Mouse (Mus musculus): Measurements from ENCODE around the gene Wdr13. TPM values are rescaled to one million over a fixed set of nuclear protein-coding genes. Genes with fewer than 3 reads are reported as not detected.

The Wdr13 gene
- polyA plus RNA-seq, 1 experiment from 2014 or later, result 30.7 TPM

- no peak for ATAC-seq (ENCODE audit: insufficient number of reproducible peaks, low FRiP score, low TSS enrichment, low read depth)
- H3K4me2 ChIP-seq (replicated peaks), result peak overlapping the region; percentile 56
- H3K27ac ChIP-seq (replicated peaks), result no peak overlapping the region
- peaks cover 12% of the 10 kb centered on the region; the same call in 1 of the 2 replicates for H3K36me3 ChIP-seq
- 65% methylated on average over 7 of the region's 7 CpGs for WGBS
- H3K9me3 ChIP-seq (replicated peaks), result no peaks in the 10 kb centered on the region
- H3K4me1 ChIP-seq, result peaks cover 8% of the 10 kb centered on the region
- H3K27me3 ChIP-seq, result no peaks in the 10 kb centered on the region
- peak overlapping the region; percentile 64 for H3K4me3 ChIP-seq (replicated peaks)
- no peak overlapping the region for H3K9ac ChIP-seq
These were observed 11.1 kb upstream of the Wdr13 start for GRCm38 (mm10) chrX:8143750-8144149.

GRCm38 (mm10) chrX:8142948-8143347 lies 10.3 kb upstream of the Wdr13 start:
- Histone ChIP-seq H3K27ac (replicated peaks) (no peak overlapping the region), H3K4me2 (replicated peaks) (no peak overlapping the region), H3K36me3 (peaks cover 12% of the 10 kb centered on the region; the same call in 1 of the 2 replicates), H3K27me3 (no peaks in the 10 kb centered on the region), H3K4me1 (peaks cover 8% of the 10 kb centered on the region), H3K9ac (no peak overlapping the region), H3K4me3 (replicated peaks) (no peak overlapping the region), H3K9me3 (replicated peaks) (no peaks in the 10 kb centered on the region)
- no peak for ATAC-seq (ENCODE audit: insufficient number of reproducible peaks, low FRiP score, low TSS enrichment, low read depth)
- 78% methylated on average over 7 of the region's 7 CpGs for WGBS

GRCm38 (mm10) chrX:8141058-8141457 lies 8.4 kb upstream of the Wdr13 start:
- peaks cover 12% of the 10 kb centered on the region; the same call in 1 of the 2 replicates for H3K36me3 ChIP-seq
- no peaks in the 10 kb centered on the region for H3K27me3 ChIP-seq
- H3K27ac ChIP-seq (replicated peaks), result no peak overlapping the region
- no peak for ATAC-seq (ENCODE audit: insufficient number of reproducible peaks, low FRiP score, low TSS enrichment, low read depth)
- H3K4me3 ChIP-seq (replicated peaks), result no peak overlapping the region
- H3K4me2 ChIP-seq (replicated peaks), result no peak overlapping the region
- WGBS, result 70% methylated on average over 3 of the region's 3 CpGs
- H3K9me3 ChIP-seq (replicated peaks), result no peaks in the 10 kb centered on the region
- peaks cover 8% of the 10 kb centered on the region for H3K4me1 ChIP-seq
- no peak overlapping the region for H3K9ac ChIP-seq

DNA sequence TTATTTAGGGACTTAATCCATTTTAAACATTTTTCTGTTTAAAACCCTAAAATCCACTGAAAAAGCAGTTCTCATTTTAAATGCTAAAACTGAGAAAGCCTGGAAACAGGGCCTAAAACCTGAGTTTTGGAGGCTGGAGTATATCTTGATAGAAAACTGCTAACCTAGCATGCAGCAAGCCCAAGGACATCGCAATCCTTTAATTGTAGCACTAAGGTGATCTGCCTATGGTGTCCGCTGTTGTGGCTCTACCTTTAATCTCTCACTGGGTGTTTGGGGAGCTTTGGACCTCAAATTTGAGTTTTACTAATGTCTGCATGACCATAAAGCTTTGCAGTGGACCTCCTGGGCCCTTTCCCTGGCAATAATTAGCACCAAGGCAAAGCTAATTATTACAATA lies 7.8 kb upstream of the Wdr13 start:
- no peaks in the 10 kb centered on the region for H3K27me3 ChIP-seq
- H3K9ac ChIP-seq, result no peak overlapping the region
- H3K4me3 ChIP-seq (replicated peaks), result no peak overlapping the region
- H3K9me3 ChIP-seq (replicated peaks), result no peaks in the 10 kb centered on the region
- no peak for ATAC-seq (ENCODE audit: insufficient number of reproducible peaks, low FRiP score, low TSS enrichment, low read depth)
- H3K36me3 ChIP-seq, result peaks cover 12% of the 10 kb centered on the region; the same call in 1 of the 2 replicates
- WGBS, result 94% methylated on average over 2 of the region's 2 CpGs
- H3K4me2 ChIP-seq (replicated peaks), result no peak overlapping the region
- peaks cover 8% of the 10 kb centered on the region for H3K4me1 ChIP-seq
- H3K27ac ChIP-seq (replicated peaks), result no peak overlapping the region

DNA sequence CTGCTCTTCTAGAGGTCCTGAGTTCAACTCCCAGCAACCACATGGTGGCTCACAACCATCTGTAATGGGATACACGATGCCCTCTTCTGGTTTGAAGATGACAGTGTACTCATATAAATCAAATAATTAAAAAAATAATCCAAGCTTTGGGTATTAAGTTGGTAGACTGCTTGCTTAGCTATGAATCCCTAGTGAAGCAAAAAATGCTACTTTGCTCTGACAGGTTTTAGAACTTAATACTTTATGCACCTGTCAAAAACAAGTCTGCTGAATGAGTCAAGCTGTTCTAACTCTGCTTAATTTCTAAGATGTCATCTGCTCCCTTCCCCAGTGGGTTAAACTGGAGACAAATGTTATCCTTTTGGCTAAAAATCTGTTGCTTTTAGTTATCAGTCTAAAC lies 6.8 kb upstream of the Wdr13 start:
- Histone ChIP-seq H3K4me1 (peaks cover 7% of the 10 kb centered on the region), H3K27ac (replicated peaks) (no peak overlapping the region), H3K4me3 (replicated peaks) (no peak overlapping the region), H3K9ac (no peak overlapping the region), H3K4me2 (replicated peaks) (no peak overlapping the region), H3K9me3 (replicated peaks) (no peaks in the 10 kb centered on the region), H3K36me3 (peaks cover 12% of the 10 kb centered on the region; the same call in 1 of the 2 replicates), H3K27me3 (no peaks in the 10 kb centered on the region)
- WGBS, result 52% methylated on average over 1 of the region's 1 CpGs
- no peak for ATAC-seq (ENCODE audit: insufficient number of reproducible peaks, low FRiP score, low TSS enrichment, low read depth)

- no peak for ATAC-seq (ENCODE audit: insufficient number of reproducible peaks, low FRiP score, low TSS enrichment, low read depth)
- Histone ChIP-seq H3K9me3 (replicated peaks) (no peaks in the 10 kb centered on the region), H3K4me1 (no peaks in the 10 kb centered on the region), H3K27me3 (no peaks in the 10 kb centered on the region), H3K27ac (replicated peaks) (no peak overlapping the region), H3K36me3 (peaks cover 1% of the 10 kb centered on the region; the same call in 1 of the 2 replicates), H3K4me3 (replicated peaks) (no peak overlapping the region), H3K4me2 (replicated peaks) (no peak overlapping the region), H3K9ac (no peak overlapping the region)
- WGBS, result 34% methylated on average over 2 of the region's 2 CpGs
These were observed 3.2 kb upstream of the Wdr13 start for GRCm38 (mm10) chrX:8135886-8136285.

DNA sequence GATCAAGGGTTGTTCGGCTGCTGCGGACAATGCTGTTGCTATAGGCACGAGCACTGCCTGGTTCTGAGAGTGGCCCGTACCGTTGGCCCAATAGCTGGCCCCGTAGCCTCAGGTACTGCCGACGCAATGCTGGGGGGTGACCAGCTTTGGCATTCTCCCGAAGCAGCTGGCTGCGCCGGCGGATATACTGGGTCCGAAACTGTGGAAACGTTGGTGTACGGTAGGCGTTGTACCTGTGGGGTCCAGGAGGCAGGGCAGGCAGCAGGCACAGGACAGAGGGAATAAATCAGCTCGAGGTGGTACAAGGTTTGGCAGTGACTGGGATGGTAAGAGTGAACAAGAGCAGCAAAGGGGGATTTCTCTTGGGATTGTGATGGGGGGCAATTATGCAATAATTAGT lies 1.3 kb downstream of the Wdr13 start:
- H3K27ac ChIP-seq (replicated peaks), result no peak overlapping the region
- 92% methylated on average over 17 of the region's 17 CpGs for WGBS
- H3K9me3 ChIP-seq (replicated peaks), result no peaks in the 10 kb centered on the region
- H3K9ac ChIP-seq, result no peak overlapping the region
- peak overlapping the region; percentile 58 for H3K4me3 ChIP-seq (replicated peaks)
- no peaks in the 10 kb centered on the region for H3K4me1 ChIP-seq
- peak overlapping the region; percentile 52 for H3K4me2 ChIP-seq (replicated peaks)
- ATAC-seq (ENCODE audit: insufficient number of reproducible peaks, low FRiP score, low TSS enrichment, low read depth), result no peak
- peaks cover 7% of the 10 kb centered on the region; the same call in 1 of the 2 replicates for H3K36me3 ChIP-seq
- H3K27me3 ChIP-seq, result no peaks in the 10 kb centered on the region

GRCm38 (mm10) chrX:8125235-8125634 lies 7.5 kb downstream of the Wdr13 start:
- no peaks in the 10 kb centered on the region for H3K9me3 ChIP-seq (replicated peaks)
- ATAC-seq (ENCODE audit: insufficient number of reproducible peaks, low FRiP score, low TSS enrichment, low read depth), result no peak
- H3K36me3 ChIP-seq, result peaks cover 12% of the 10 kb centered on the region; the same call in 1 of the 2 replicates
- no peak overlapping the region for H3K9ac ChIP-seq
- H3K4me2 ChIP-seq (replicated peaks), result no peak overlapping the region
- H3K27me3 ChIP-seq, result no peaks in the 10 kb centered on the region
- H3K4me1 ChIP-seq, result no peaks in the 10 kb centered on the region
- WGBS, result 74% methylated on average over 7 of the region's 7 CpGs
- H3K27ac ChIP-seq (replicated peaks), result no peak overlapping the region
- no peak overlapping the region for H3K4me3 ChIP-seq (replicated peaks)

DNA sequence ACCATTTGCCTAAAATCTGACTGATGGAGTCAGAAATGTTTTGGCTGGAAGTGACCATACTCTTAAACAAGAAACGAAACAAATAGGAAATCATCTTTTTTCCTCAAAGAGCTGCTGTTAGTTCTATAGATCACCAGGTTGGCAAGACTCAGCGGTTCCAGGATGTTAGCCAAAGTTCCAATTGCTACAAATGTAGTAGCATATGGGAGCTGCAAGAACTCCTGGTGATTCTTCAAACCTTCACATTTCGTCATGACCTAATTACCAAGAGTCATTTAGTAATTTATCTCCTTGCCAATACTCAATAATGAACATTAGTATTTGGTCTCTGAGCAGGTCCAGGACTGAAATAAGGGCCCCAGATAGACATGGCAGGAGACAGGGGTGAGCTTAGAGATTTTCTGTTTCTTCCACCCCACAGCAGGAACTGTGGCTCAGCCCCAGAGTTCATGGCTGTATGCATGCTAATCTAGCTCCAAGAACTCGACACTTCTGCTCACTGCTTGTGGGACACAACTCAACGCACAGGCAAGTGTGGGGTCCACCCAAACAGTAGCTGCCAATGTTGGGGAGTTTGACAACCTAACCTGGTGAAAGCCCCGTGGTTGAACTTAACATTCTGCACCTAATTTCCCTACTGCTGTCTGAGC lies 8.7 kb downstream of the Wdr13 start:
- H3K4me1 ChIP-seq, result no peaks in the 10 kb centered on the region
- no peaks in the 10 kb centered on the region for H3K27me3 ChIP-seq
- 82% methylated on average over 6 of the region's 6 CpGs for WGBS
- no peak for ATAC-seq (ENCODE audit: insufficient number of reproducible peaks, low FRiP score, low TSS enrichment, low read depth)
- no peak overlapping the region for H3K9ac ChIP-seq
- peaks cover 11% of the 10 kb centered on the region; the same call in 1 of the 2 replicates for H3K36me3 ChIP-seq
- H3K9me3 ChIP-seq (replicated peaks), result no peaks in the 10 kb centered on the region
- no peak overlapping the region for H3K27ac ChIP-seq (replicated peaks)
- no peak overlapping the region for H3K4me3 ChIP-seq (replicated peaks)
- H3K4me2 ChIP-seq (replicated peaks), result no peak overlapping the region

DNA sequence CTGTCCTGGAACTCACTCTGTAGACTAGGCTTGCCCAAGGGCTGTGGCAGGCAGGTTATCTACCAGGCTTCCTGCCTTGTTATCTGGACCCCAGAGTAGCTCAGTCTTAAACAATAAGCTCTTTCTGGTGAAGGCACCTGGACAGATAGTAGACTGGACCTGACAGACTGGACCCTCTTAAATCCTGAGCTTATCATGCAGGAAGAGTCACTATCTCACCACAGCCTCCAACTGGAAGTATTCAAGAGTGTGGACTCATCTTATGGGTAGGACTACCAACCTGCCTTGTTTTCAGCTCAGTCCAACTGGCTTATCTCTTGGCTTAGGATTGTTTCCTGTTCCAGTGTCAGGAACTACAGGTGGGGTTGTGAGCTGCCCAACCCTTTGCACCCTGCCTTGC lies 15.4 kb downstream of the Wdr13 start:
- no peak overlapping the region for H3K4me2 ChIP-seq (replicated peaks)
- no peak overlapping the region for H3K4me3 ChIP-seq (replicated peaks)
- no peaks in the 10 kb centered on the region for H3K36me3 ChIP-seq
- ATAC-seq (ENCODE audit: insufficient number of reproducible peaks, low FRiP score, low TSS enrichment, low read depth), result no peak
- no peaks in the 10 kb centered on the region for H3K9me3 ChIP-seq (replicated peaks)
- H3K27ac ChIP-seq (replicated peaks), result no peak overlapping the region
- no peak overlapping the region for H3K9ac ChIP-seq
- no peaks in the 10 kb centered on the region for H3K27me3 ChIP-seq
- H3K4me1 ChIP-seq, result no peaks in the 10 kb centered on the region

GRCm38 (mm10) chrX:8115275-8115674 lies 17.4 kb downstream of the Wdr13 start:
- no peaks in the 10 kb centered on the region for H3K4me1 ChIP-seq
- no peaks in the 10 kb centered on the region for H3K9me3 ChIP-seq (replicated peaks)
- no peak overlapping the region for H3K4me2 ChIP-seq (replicated peaks)
- H3K36me3 ChIP-seq, result no peaks in the 10 kb centered on the region
- WGBS, result 75% methylated on average over 4 of the region's 4 CpGs
- H3K9ac ChIP-seq, result no peak overlapping the region
- no peak for ATAC-seq (ENCODE audit: insufficient number of reproducible peaks, low FRiP score, low TSS enrichment, low read depth)
- no peak overlapping the region for H3K27ac ChIP-seq (replicated peaks)
- no peaks in the 10 kb centered on the region for H3K27me3 ChIP-seq
- H3K4me3 ChIP-seq (replicated peaks), result no peak overlapping the region

DNA sequence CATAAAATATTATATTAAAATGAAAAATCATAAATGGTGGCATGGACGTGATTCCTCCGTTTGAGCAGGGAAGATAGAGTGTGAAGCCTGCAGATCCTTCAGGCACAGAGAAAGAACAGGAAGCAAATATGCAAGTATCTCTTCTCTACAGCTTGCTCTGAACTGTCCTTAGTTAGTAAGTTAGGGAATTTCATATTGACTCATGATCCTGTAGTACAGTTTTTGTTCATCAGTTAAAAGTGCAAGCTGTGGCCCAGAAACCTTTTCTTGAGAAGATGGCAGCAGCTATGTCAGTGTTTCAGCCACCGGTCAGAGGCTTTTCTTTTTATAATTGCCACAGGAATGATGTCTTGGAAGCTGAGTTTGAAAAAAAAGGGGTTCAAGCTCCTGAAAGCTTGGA lies 27.7 kb downstream of the Wdr13 start:
- Histone ChIP-seq H3K36me3 (no peaks in the 10 kb centered on the region), H3K27ac (replicated peaks) (no peak overlapping the region), H3K9me3 (replicated peaks) (no peaks in the 10 kb centered on the region), H3K4me1 (no peaks in the 10 kb centered on the region), H3K4me3 (replicated peaks) (no peak overlapping the region), H3K27me3 (no peaks in the 10 kb centered on the region), H3K9ac (no peak overlapping the region), H3K4me2 (replicated peaks) (no peak overlapping the region)
- no peak for ATAC-seq (ENCODE audit: insufficient number of reproducible peaks, low FRiP score, low TSS enrichment, low read depth)
- 92% methylated on average over 3 of the region's 3 CpGs for WGBS
